Comparison of ENCODE assay signal across 8 mouse cellular contexts in the genomic region with DNA sequence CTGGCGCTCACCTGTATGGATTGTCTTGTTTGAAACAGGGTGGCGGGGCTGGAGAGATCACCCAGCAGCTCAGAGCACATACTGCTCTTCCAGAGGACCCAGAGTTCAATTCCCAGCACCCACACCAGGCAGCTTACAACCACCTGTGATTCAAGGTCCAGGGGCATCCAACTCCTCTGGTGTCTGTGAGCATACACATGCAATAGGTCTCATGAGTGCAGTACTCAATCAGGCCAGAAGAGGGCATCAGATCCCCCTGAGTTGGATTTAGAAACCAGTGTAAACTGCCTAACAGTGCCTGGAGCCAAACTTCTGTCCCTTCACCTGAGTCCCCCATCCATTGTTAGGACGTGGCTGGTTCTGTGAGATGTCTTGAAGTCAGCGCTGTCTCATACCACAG. TPM values are rescaled to one million over a fixed set of nuclear protein-coding genes. Genes with fewer than 3 reads are reported as not detected.
A peak's percentile ranks its signal among the peaks of the same experiment; 100 is the strongest.
DNase-seq lines count a peak whose midpoint lies in the region; ATAC-seq and TF ChIP-seq lines count a peak whose summit lies in the region.

No protein-coding gene starts in this region.

- H3K9ac ChIP-seq in neural tube, embryonic 15.5 days (replicated peaks) = no peak overlapping the region

- peaks cover 18% of the 10 kb centered on the region for H3K4me1 ChIP-seq in neural tube, embryonic 15.5 days
- 0 out of 2 replicates have a peak, but pooled peaks cover 2% of the 10 kb centered on the region for H3K4me1 ChIP-seq in bone marrow, adult 2 months (ENCODE audit: control insufficient read depth, insufficient read depth, low read length)
- H3K4me1 ChIP-seq in small intestine, adult 2 months (ENCODE audit: control insufficient read depth, insufficient read depth, insufficient read length, low read length) = peaks cover 5% of the 10 kb centered on the region

- DNase-seq in gastrocnemius, postnatal 10 days = peak; percentile 52
- DNase-seq in gastrocnemius, postnatal 25 days = no peak
- peak; percentile 74 for DNase-seq in neural tube, embryonic 10.5 days (ENCODE audit: extremely low spot score, low spot score)
- DNase-seq in kidney, postnatal 4 days = peak; percentile 80 to 82

- no peak overlapping the region for H3K27ac ChIP-seq in neural tube, embryonic 15.5 days (replicated peaks)
- no peak overlapping the region for H3K27ac ChIP-seq in bone marrow, adult 2 months (ENCODE audit: control insufficient read depth, insufficient read depth, low read depth, low read length, poor library complexity)
- H3K27ac ChIP-seq in small intestine, adult 2 months (ENCODE audit: insufficient read depth, low read depth, low read length) = no peak overlapping the region

- no peaks in the 10 kb centered on the region for H3K27me3 ChIP-seq in neural tube, embryonic 15.5 days (replicated peaks)
- no peaks in the 10 kb centered on the region for H3K27me3 ChIP-seq in small intestine, adult 2 months (ENCODE audit: control insufficient read depth, insufficient read depth, low read length)

- no peaks in the 10 kb centered on the region for H3K9me3 ChIP-seq in neural tube, embryonic 15.5 days (replicated peaks)

- peaks cover 6% of the 10 kb centered on the region; the same call in 1 of the 2 replicates for H3K36me3 ChIP-seq in neural tube, embryonic 15.5 days
- no peaks in the 10 kb centered on the region for H3K36me3 ChIP-seq in small intestine, adult 2 months (ENCODE audit: control insufficient read depth, insufficient read depth, low read length)

- peak; percentile 39; the same call in 1 of the 2 replicates for TF ChIP-seq CTCF in bone marrow, adult 2 months (IDR thresholded peaks at IDR 0.05; ENCODE audit: control insufficient read depth, insufficient read depth, low read length)
- TF ChIP-seq CTCF in small intestine, adult 2 months (IDR thresholded peaks at IDR 0.05; ENCODE audit: extremely low read depth, insufficient read length, insufficient replicate concordance, low read depth, low read length) = peak; percentile 38; the same call in 1 of the 2 replicates

- TF ChIP-seq POLR2A in bone marrow, adult 2 months (IDR thresholded peaks at IDR 0.05; ENCODE audit: borderline replicate concordance, control insufficient read depth, low read depth, low read length) = no peak
- TF ChIP-seq POLR2A in small intestine, adult 2 months (IDR thresholded peaks at IDR 0.05; ENCODE audit: low read depth, low read length) = no peak

- no peak overlapping the region for H3K4me2 ChIP-seq in neural tube, embryonic 15.5 days

- WGBS in neural tube, embryonic 15.5 days = 83% methylated on average over 4 of the region's 4 CpGs
- WGBS in bone marrow, adult 2 months = 74% methylated on average over 4 of the region's 4 CpGs
- 84% methylated on average over 4 of the region's 4 CpGs for WGBS in small intestine, adult 2 months

- no peak overlapping the region for H3K4me3 ChIP-seq in neural tube, embryonic 15.5 days (replicated peaks)
- no peak overlapping the region for H3K4me3 ChIP-seq in bone marrow, adult 2 months (replicated peaks; ENCODE audit: control insufficient read depth, low read depth, low read length)
- no peak overlapping the region for H3K4me3 ChIP-seq in small intestine, adult 2 months (ENCODE audit: low read depth, low read length)

- no peak for ATAC-seq in neural tube, embryonic 15.5 days (ENCODE audit: low FRiP score)
- ATAC-seq in frontal cortex, adult (ENCODE audit: low TSS enrichment) = no peak

RNA-seq across cellular contexts. Expression of gene Ccdc40, which starts 7.2 kb away (rescaled TPM):
- under 1 TPM in 1 of 2 experiments, not detected in 1; 0.31 TPM for total RNA-seq in gastrocnemius, postnatal 10 days (2021)
- total RNA-seq in gastrocnemius, postnatal 25 days (2021) = under 1 TPM in 1 of 2 experiments, not detected in 1; 0.41 TPM
- 12.6 and 13.2 TPM in 2 replicates for polyA plus RNA-seq in neural tube, embryonic 15.5 days (2015; fragmentation: Nextera tagmentation; extraction: Ambion mirVana)
- 0.90 TPM in 1 of 2 replicates, not detected in the other for polyA plus RNA-seq in bone marrow, adult 2 months (2011; ENCODE audit: insufficient read depth, insufficient read length, low replicate concordance, missing spikeins)
- 0.18 and 0.20 TPM in 2 replicates for polyA plus RNA-seq in small intestine, adult 2 months (2012; rRNA removed)

RNA-seq across cellular contexts. Expression of gene Tbc1d16, which starts 7.3 kb away (rescaled TPM):
- total RNA-seq in gastrocnemius, postnatal 10 days (2021) = 10 to 100 TPM; 17.0 to 17.8 TPM
- 10 to 100 TPM; 16.1 to 20.9 TPM for total RNA-seq in gastrocnemius, postnatal 25 days (2021)
- polyA plus RNA-seq in neural tube, embryonic 15.5 days (2015; fragmentation: Nextera tagmentation; extraction: Ambion mirVana) = 43.9 and 47.4 TPM in 2 replicates
- polyA plus RNA-seq in bone marrow, adult 2 months (2011; ENCODE audit: insufficient read depth, insufficient read length, low replicate concordance, missing spikeins) = 0.74 and 1.2 TPM in 2 replicates
- 4.3 and 5.0 TPM in 2 replicates for polyA plus RNA-seq in small intestine, adult 2 months (2012; rRNA removed)

RNA-seq across cellular contexts. Expression of gene Gaa, which starts 32.1 kb away (rescaled TPM):
- 10 to 100 TPM; 67.7 to 78.6 TPM for total RNA-seq in gastrocnemius, postnatal 10 days (2021)
- 100 to 1,000 TPM; 110 to 138 TPM for total RNA-seq in gastrocnemius, postnatal 25 days (2021)
- polyA plus RNA-seq in neural tube, embryonic 15.5 days (2015; fragmentation: Nextera tagmentation; extraction: Ambion mirVana) = 102 and 105 TPM in 2 replicates
- polyA plus RNA-seq in bone marrow, adult 2 months (2011; ENCODE audit: insufficient read depth, insufficient read length, low replicate concordance, missing spikeins) = 6.5 and 18.1 TPM in 2 replicates
- 35.8 TPM in 2 replicates for polyA plus RNA-seq in small intestine, adult 2 months (2012; rRNA removed)
